Mouse (Mus musculus) heart, postnatal 0 days (tissue): ENCODE results near the gene Phactr2. TPM values are rescaled to one million over a fixed set of nuclear protein-coding genes. Genes with fewer than 3 reads are reported as not detected.

Experiments
- ATAC-seq: fragments of 200-750 bp; cut with Nextera tagmentation; 2 replicates; pipeline ENCODE4 v1.8.0; 2017; ENCODE audit warnings: low read depth, moderate number of reproducible peaks, moderate library complexity; ENCODE audit not compliant: insufficient read depth
- DNase-seq: peaks from one replicate; pipeline ENCODE4 v3.0.0-alpha.2; 2016; ENCODE audit warnings: low spot score
- H3K27ac ChIP-seq: fragments of 300-500 bp; sonication (generic); 2 replicates; pipeline ENCODE4 v1.5.1; 2014; ENCODE audit warnings: low read depth, mild to moderate bottlenecking
- H3K27me3 ChIP-seq: fragments of 300-500 bp; sonication (generic); 2 replicates; pipeline ENCODE4 v1.6.1; 2014; ENCODE audit warnings: low read length, mixed read lengths; ENCODE audit not compliant: control insufficient read depth, insufficient read depth
- H3K36me3 ChIP-seq: fragments of 300-500 bp; sonication (generic); replicated peaks from 2 replicates; pipeline ENCODE4 v1.6.1; 2014; ENCODE audit warnings: low read length, mixed read lengths; ENCODE audit not compliant: control insufficient read depth, insufficient read depth
- H3K4me1 ChIP-seq: fragments of 300-500 bp; sonication (generic); 2 replicates; pipeline ENCODE4 v1.6.1; 2014; ENCODE audit warnings: antibody characterized with exemption; ENCODE audit not compliant: control insufficient read depth, insufficient read depth
- H3K4me2 ChIP-seq: fragments of 300-500 bp; sonication (generic); 2 replicates; pipeline ENCODE4 v1.6.1; 2014; ENCODE audit warnings: low read depth, mild to moderate bottlenecking, low read length, moderate library complexity
- H3K4me3 ChIP-seq: fragments of 300-500 bp; sonication (generic); 2 replicates; pipeline ENCODE4 v1.5.1; 2014; ENCODE audit warnings: low read depth, low read length
- H3K9ac ChIP-seq: fragments of 300-500 bp; sonication (generic); replicated peaks from 2 replicates; pipeline ENCODE4 v1.6.1; 2014; ENCODE audit warnings: low read depth, low read length, mixed read lengths
- H3K9me3 ChIP-seq: fragments of 300-500 bp; sonication (generic); replicated peaks from 2 replicates; pipeline ENCODE4 v1.6.1; 2016; ENCODE audit warnings: low read length; ENCODE audit not compliant: control insufficient read depth
- CTCF ChIP-seq: IDR thresholded peaks from 2 replicates; pipeline ENCODE4 v1.5.1; 2016; ENCODE audit warnings: antibody characterized with exemption, control low read depth, low read depth
- EP300 ChIP-seq: IDR thresholded peaks from 2 replicates; pipeline ENCODE4 v1.6.1; 2016; ENCODE audit warnings: antibody characterized with exemption, low read depth
- WGBS: fragments of 180-500 bp; shearing (Covaris S2); extraction: QIAGEN DNeasy Blood & Tissue Kit; methylation state at CpG from one replicate; pipeline ENCODE4 v1.1.7; 2014; 5-methylcytosine and 5-hydroxymethylcytosine counted together
- polyA plus RNA-seq: library from polyadenylated mRNA; unstranded; fragments of >200 nt; fragmentation: Nextera tagmentation; extraction: Ambion mirVana; gene quantifications from 2 replicates; pipeline ENCODE4 v1.2.1, GENCODE M21; 2015
- total RNA-seq: library from RNA; depleted of rRNA; stranded (reverse); fragments of >200 nt; gene quantifications from 2 replicates; pipeline ENCODE4 v1.2.3, GENCODE M21; 2014; ENCODE audit warnings: low replicate concordance

The Phactr2 gene
- total and polyA plus RNA-seq, 2 experiments from 2014 or later = 39.6 to 51.1 TPM

- Histone ChIP-seq H3K27ac (no peak overlapping the region), H3K9me3 (no peaks in the 10 kb centered on the region), H3K9ac (no peak overlapping the region), H3K4me3 (no peak overlapping the region), H3K27me3 (no peaks in the 10 kb centered on the region), H3K4me1 (peaks cover 7% of the 10 kb centered on the region; the same call in 1 of the 2 replicates), H3K36me3 (peaks cover 30% of the 10 kb centered on the region; the same call in 1 of the 2 replicates), H3K4me2 (no peak overlapping the region)
- TF ChIP-seq EP300 = no peak
- no peak for TF ChIP-seq CTCF
- DNase-seq (no peak), ATAC-seq (no peak)
- WGBS = 81% methylated on average over 7 of the region's 7 CpGs
Measured at GRCm38 (mm10) chr10:13271099-13271498, 203.1 kb downstream of the Phactr2 start.

DNA sequence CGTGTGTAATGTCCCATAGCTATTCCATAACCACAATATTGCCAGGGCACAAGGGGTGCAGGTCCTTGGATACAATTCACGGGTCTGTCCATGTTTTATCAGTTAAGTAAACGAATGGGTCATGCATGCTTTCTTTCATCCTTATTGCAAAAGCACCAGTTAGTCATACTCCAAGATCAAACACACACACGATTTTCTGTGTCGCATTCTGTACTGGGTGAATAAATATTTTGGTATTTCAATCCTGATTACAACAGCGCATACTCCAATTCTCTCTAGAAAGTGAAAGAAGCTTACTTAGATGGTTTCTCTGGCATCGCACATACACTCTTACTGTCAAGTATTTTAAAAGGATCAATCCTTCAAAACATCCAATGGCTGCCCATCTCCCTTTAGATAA, 203.9 kb downstream of the Phactr2 start:
- Histone ChIP-seq H3K4me1 (peaks cover 7% of the 10 kb centered on the region; the same call in 1 of the 2 replicates), H3K27me3 (no peaks in the 10 kb centered on the region), H3K9me3 (no peaks in the 10 kb centered on the region), H3K27ac (no peak overlapping the region), H3K4me3 (no peak overlapping the region), H3K36me3 (peaks cover 30% of the 10 kb centered on the region), H3K4me2 (no peak overlapping the region), H3K9ac (no peak overlapping the region)
- TF ChIP-seq CTCF = no peak
- DNase-seq (no peak), ATAC-seq (no peak)
- WGBS = 81% methylated on average over 7 of the region's 7 CpGs

GRCm38 (mm10) chr10:13259251-13259650, 215.0 kb downstream of the Phactr2 start:
- Histone ChIP-seq H3K4me1 (peaks cover 15% of the 10 kb centered on the region; the same call in 1 of the 2 replicates), H3K4me3 (no peak overlapping the region), H3K9ac (no peak overlapping the region), H3K27me3 (no peaks in the 10 kb centered on the region), H3K27ac (no peak overlapping the region), H3K9me3 (no peaks in the 10 kb centered on the region), H3K36me3 (peaks cover 42% of the 10 kb centered on the region), H3K4me2 (no peak overlapping the region)
- TF ChIP-seq CTCF (no peak), EP300 (no peak)
- DNase-seq (no peak), ATAC-seq (no peak)
- 74% methylated on average over 3 of the region's 3 CpGs for WGBS

GRCm38 (mm10) chr10:13256196-13256595, 218.0 kb downstream of the Phactr2 start:
- peak; percentile 55 for DNase-seq
- ATAC-seq = peak; percentile 44
- Histone ChIP-seq H3K9ac (no peak overlapping the region), H3K4me1 (peaks cover 15% of the 10 kb centered on the region; the same call in 1 of the 2 replicates), H3K27ac (no peak overlapping the region), H3K36me3 (peaks cover 54% of the 10 kb centered on the region), H3K4me2 (no peak overlapping the region), H3K4me3 (no peak overlapping the region), H3K9me3 (no peaks in the 10 kb centered on the region), H3K27me3 (no peaks in the 10 kb centered on the region)
- TF ChIP-seq EP300 (no peak), CTCF (peak; percentile 27; the same call in 1 of the 2 replicates)
- 51% methylated on average over 7 of the region's 7 CpGs for WGBS

GRCm38 (mm10) chr10:13250280-13250679, 223.9 kb downstream of the Phactr2 start:
- no peaks in the 10 kb centered on the region for H3K9me3 ChIP-seq
- no peaks in the 10 kb centered on the region for H3K27me3 ChIP-seq
- no peak for ATAC-seq
- H3K9ac ChIP-seq = no peak overlapping the region
- no peak for DNase-seq
- peaks cover 6% of the 10 kb centered on the region for H3K4me1 ChIP-seq
- peak overlapping the region; percentile 35; the same call in 1 of the 2 replicates for H3K27ac ChIP-seq
- H3K36me3 ChIP-seq = peaks cover 67% of the 10 kb centered on the region
- H3K4me3 ChIP-seq = no peak overlapping the region
- H3K4me2 ChIP-seq = no peak overlapping the region
- TF ChIP-seq EP300 (no peak), CTCF (no peak)
- 26% methylated on average over 2 of the region's 2 CpGs for WGBS

- peaks cover 6% of the 10 kb centered on the region for H3K4me1 ChIP-seq
- no peaks in the 10 kb centered on the region for H3K9me3 ChIP-seq
- H3K4me2 ChIP-seq = no peak overlapping the region
- no peak overlapping the region for H3K9ac ChIP-seq
- 94% methylated on average over 8 of the region's 8 CpGs for WGBS
- H3K36me3 ChIP-seq = peaks cover 71% of the 10 kb centered on the region
- no peak for DNase-seq
- no peak for ATAC-seq
- H3K27ac ChIP-seq = no peak overlapping the region
- no peaks in the 10 kb centered on the region for H3K27me3 ChIP-seq
- TF ChIP-seq EP300 = no peak
- no peak for TF ChIP-seq CTCF
- H3K4me3 ChIP-seq = no peak overlapping the region
Measured at GRCm38 (mm10) chr10:13249126-13249525, 225.1 kb downstream of the Phactr2 start.
